Mouse (Mus musculus) T-cell, adult 66 days (primary cell): ENCODE measurements around the gene Nudt3. TPM values are rescaled to one million over a fixed set of nuclear protein-coding genes. Genes with fewer than 3 reads are reported as not detected.

Experiments
- total RNA-seq, 2 experiments: library from RNA; stranded (reverse); gene quantifications; 3 replicates in 1 of 2; 4 replicates in 1 of 2; pipeline ENCODE4 v1.2.4; 2023

The Nudt3 gene
- 100 to 1,000 TPM; 106 to 121 TPM for total RNA-seq

DNA sequence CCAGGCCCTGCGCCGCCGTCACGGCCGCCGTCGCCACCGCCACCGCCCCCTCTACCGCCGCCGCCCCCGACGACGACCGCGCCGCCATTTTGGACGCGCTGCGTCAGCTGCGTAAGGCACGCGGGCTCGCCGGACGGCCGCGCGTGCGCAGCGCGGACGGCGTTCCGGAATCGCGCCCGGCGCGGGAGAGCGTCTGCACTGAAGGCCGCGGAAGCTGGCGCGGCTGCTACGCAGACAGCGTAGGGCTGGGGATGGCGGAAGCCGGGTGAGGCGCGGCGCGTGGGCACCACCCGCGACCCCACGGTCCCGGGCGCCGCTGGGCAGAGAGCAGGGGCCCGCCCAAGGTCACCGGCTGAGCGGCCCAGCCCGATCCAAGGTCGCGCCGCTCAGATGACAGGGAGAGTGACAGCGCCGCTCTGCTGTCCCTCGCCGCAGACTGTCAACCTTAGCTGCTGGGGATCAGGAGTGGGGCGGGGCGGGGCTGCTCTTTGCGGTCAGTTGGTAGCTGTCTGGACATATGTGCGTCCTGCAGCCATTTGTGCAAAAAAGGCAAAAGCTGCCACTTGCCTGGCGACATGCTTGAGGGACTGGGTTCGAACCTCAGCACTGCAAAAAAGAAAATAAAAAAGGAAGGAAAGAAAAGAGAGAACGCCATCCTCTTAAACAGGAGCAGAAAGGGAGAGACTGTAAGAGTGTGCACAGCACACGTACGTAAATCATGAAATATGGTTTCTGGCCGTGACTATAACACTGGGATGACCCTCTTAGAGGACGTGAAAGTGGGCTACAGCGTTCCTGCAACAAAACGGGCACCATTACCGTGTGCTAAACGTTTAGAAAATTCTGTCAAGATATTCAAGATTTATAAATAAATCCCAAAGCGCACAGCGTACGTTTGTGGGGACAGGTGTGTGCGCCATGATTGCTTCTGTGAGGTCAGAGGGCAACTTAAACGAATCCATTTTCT, at the start of gene Nudt3:
TSS of gene Nudt3 (minus strand) at position 136 of the 967 bp plus-strand sequence.

GRCm38 (mm10) chr17:27655089-27656010, 32.1 kb upstream of the Nudt3 start, which contains the start of gene Pacsin1:
TSS of gene Pacsin1 (plus strand) at chr17:27655509.

GRCm38 (mm10) chr17:27636132-27637020, 13.1 kb upstream of the Nudt3 start, which contains the start of gene Rps10:
TSS of gene Rps10 (minus strand) at chr17:27636669.

GRCm38 (mm10) chr17:27634871-27635574, 11.7 kb upstream of the Nudt3 start, which contains the start of gene RPS10-NUDT3:
TSS of gene RPS10-NUDT3 (minus strand) at chr17:27635222.

DNA sequence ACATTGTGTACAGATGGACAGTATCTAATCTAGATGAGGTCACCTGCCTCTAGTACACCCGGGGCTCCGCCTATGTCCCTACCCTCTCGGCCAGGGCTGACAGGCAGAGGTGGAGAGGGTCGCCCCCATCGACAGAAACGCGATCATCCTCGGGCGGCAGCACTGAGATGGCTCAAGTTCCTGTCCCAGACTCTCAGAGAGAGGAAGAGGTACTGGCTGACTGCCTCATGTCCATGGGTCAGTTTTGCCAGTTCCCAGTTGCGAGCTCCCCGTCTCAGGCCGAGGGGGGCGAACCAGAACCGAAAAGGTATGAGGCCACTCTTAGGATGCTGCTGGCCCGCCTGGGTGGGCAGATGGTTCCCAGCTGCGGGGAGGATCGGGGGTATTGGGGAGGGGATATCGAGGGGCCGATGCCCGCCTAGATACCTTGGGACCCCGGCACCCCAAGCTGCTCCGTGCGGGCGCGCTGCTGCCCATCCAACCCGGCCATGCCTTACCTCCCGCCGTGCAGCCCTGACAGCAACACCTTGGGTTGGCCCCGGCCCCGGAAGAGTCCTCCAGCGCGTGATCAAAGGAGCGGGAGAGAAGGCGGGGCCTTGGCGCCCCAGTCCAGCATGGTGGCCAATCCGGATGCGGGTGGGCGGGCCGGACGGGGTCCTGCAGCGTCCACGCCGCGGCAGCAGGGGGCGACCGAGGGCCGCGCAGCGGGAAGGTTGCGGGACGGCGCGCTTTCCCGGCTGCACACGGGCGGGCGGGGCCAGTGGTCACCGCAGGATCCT, 57.9 kb downstream of the Nudt3 start, which contains the start of gene AI413582:
TSS of gene AI413582 (minus strand) at position 594 of the 779 bp plus-strand sequence.

DNA sequence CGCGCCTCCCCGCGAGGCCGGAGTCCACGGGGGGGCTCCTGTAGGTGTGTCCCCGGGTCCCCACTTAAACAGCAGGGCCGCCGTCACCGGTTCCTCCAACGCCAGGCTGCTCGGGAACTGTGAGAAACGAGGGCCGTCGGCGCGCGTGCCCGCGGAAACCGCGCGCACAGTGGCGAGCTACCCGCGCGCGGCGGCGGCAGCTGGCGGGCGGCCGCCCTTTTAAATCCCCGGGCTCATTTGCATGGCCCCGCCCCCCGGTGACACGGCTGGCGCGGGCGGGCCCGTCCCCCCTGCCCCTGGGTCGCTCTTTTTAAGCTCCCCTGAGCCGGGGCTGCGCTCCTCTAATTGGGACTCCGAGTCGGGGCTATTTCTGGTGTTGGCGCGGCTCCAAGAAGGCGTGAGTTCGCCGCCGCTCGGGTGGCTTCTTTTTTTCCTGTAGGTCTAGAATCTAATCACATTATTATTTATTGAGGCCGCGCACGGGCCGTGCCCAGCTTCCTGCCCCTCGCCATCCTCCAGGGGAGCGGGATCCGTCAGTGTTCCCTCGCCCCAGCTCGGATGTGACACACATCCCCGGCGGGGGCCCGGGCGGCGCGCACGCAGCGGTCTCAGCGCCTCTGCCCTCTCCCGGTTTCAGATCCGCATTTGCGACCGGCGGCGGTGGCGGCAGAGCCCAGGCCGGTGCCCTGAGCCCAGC, 66.8 kb downstream of the Nudt3 start, which contains the start of gene Hmga1:
TSS of gene Hmga1 (plus strand) at position 183 of the 697 bp plus-strand sequence.

Other genes with a start within 250 kb of the Nudt3 start
- under 1 TPM; 0.17 to 0.18 TPM for gene Grm4, start 102.1 kb downstream of the Nudt3 start, total RNA-seq
- 10 to 100 TPM; 59.4 to 66.9 TPM for gene Hmga1, start 67.0 kb downstream of the Nudt3 start, total RNA-seq
- gene AI413582, start 57.7 kb downstream of the Nudt3 start, total RNA-seq = 10 to 100 TPM; 54.7 to 68.2 TPM
- gene RPS10-NUDT3, start 11.7 kb upstream of the Nudt3 start, total RNA-seq = not detected
- 1,000 to 10,000 TPM; 2,987 to 3,088 TPM for gene Rps10, start 13.2 kb upstream of the Nudt3 start, total RNA-seq
- gene Pacsin1, start 32.0 kb upstream of the Nudt3 start, total RNA-seq = 10 to 100 TPM; 41.0 to 46.9 TPM
- gene Spdef, start 105.5 kb upstream of the Nudt3 start, total RNA-seq = under 1 TPM in 1 of 2 experiments, not detected in 1; 0.44 TPM
- 10 to 100 TPM; 86.4 to 87.0 TPM for gene D17Wsu92e, start 197.2 kb upstream of the Nudt3 start, total RNA-seq
- 10 to 100 TPM; 76.2 to 89.3 TPM for gene Snrpc, start 214.7 kb upstream of the Nudt3 start, total RNA-seq
- 1 to 10 TPM; 4.3 to 4.4 TPM for gene Uhrf1bp1, start 232.9 kb upstream of the Nudt3 start, total RNA-seq